16 mouse cellular contexts compared by ENCODE assay signal in the genomic region with DNA sequence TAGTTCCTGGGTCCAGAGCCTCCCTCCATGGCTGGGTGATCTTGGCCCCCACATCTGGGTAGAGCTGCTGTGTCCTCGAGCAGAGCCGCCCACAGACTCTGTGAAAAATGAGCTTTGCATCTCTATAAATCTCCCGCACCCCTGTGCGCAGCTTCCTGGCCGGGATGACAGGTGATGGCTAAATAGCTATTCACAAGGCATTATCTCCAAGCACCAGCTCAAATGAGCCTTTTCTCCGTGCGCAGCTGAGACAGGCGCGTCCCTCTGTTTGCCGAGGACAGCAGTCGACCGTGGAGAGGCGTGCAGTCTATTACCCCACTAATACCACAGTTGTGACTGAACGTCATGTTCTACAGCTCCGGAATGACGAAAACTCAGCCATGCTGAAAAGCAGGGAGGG. TPM values are rescaled to one million over a fixed set of nuclear protein-coding genes. Genes with fewer than 3 reads are reported as not detected.
A peak's percentile ranks its signal among the peaks of the same experiment; 100 is the strongest.
DNase-seq lines count a peak whose midpoint lies in the region; ATAC-seq and TF ChIP-seq lines count a peak whose summit lies in the region.
"Had no signal": no experiment of that assay in that cellular context is flagged by ENCODE, and none has a peak within 500 bp of the region (broad histone marks: within the 10 kb centered on the region; RNA-seq: fewer than 3 reads in every experiment).

No protein-coding gene starts in this region.

- peak; percentile 72 for ATAC-seq in Patski
- peak; percentile 84 for ATAC-seq in hindbrain, embryonic 11.5 days (ENCODE audit: low FRiP score)
- peak; percentile 71 for ATAC-seq in midbrain, embryonic 15.5 days (replicated peaks)

- H3K4me2 ChIP-seq in hindbrain, embryonic 11.5 days (replicated peaks; ENCODE audit: low read depth, low read length), result peak overlapping the region; percentile 12; the same call in 1 of the 2 replicates
- peak overlapping the region; percentile 32 for H3K4me2 ChIP-seq in midbrain, embryonic 15.5 days

- POLR2A ChIA-PET in Patski (lab: Charles Lee), result no interaction called here

- CTCF ChIA-PET in Patski (lab: Charles Lee), result interaction anchor here (0.9 to 1.4 kb wide), 3 partner anchors 9 to 124 kb away, joined by 3 to 5 read pairs (median 3); no protein-coding TSS in a partner anchor

- no peaks in the 10 kb centered on the region for H3K9me3 ChIP-seq in hindbrain, embryonic 11.5 days (ENCODE audit: control insufficient read depth, low read length)
- H3K9me3 ChIP-seq in midbrain, embryonic 15.5 days, result no peaks in the 10 kb centered on the region

- TF ChIP-seq CTCF in Patski (IDR thresholded peaks at IDR 0.05), result no peak
- no peak for TF ChIP-seq CTCF in layer of hippocampus, adult 2 months (conservative IDR thresholded peaks at IDR 0.05)

- 0 out of 2 replicates have a peak overlapping the region, but pooled peaks have one; percentile 31 for H3K27ac ChIP-seq in hindbrain, embryonic 11.5 days (ENCODE audit: low read depth, low read length)
- peak overlapping the region; percentile 35 for H3K27ac ChIP-seq in midbrain, embryonic 15.5 days
- no peak overlapping the region for H3K27ac ChIP-seq in layer of hippocampus, adult 2 months
- H3K27ac ChIP-seq: liver, embryonic 14.5 days had no signal

- H3K27me3 ChIP-seq in Patski, result no peaks in the 10 kb centered on the region
- H3K27me3 ChIP-seq in hindbrain, embryonic 11.5 days (ENCODE audit: control insufficient read depth, insufficient read depth, low read length), result no peaks in the 10 kb centered on the region; the same call in 1 of the 2 replicates
- H3K27me3 ChIP-seq in midbrain, embryonic 15.5 days (replicated peaks), result 0 out of 2 replicates have a peak, but pooled peaks cover 5% of the 10 kb centered on the region

- no peaks in the 10 kb centered on the region; the same call in 1 of the 2 replicates for H3K4me1 ChIP-seq in hindbrain, embryonic 11.5 days (replicated peaks; ENCODE audit: control insufficient read depth, insufficient read depth, low read length)
- peaks cover 25% of the 10 kb centered on the region for H3K4me1 ChIP-seq in midbrain, embryonic 15.5 days

- H3K36me3 ChIP-seq in hindbrain, embryonic 11.5 days (ENCODE audit: control insufficient read depth, insufficient read depth, low read length), result no peaks in the 10 kb centered on the region
- no peaks in the 10 kb centered on the region for H3K36me3 ChIP-seq in midbrain, embryonic 15.5 days (replicated peaks)

- no peak overlapping the region for H3K4me3 ChIP-seq in hindbrain, embryonic 11.5 days (ENCODE audit: low read depth, low read length)
- H3K4me3 ChIP-seq in midbrain, embryonic 15.5 days, result no peak overlapping the region
- no peak overlapping the region for H3K4me3 ChIP-seq in layer of hippocampus, adult 2 months
- H3K4me3 ChIP-seq: erythroblast, embryonic 14.5 days had no signal

- in situ Hi-C loops in Patski (cut with MboI; ENCODE audit: low pct_unique_long_range_greater_than_20kb), result no loop called here

- DNase-seq in Patski (ENCODE audit: low read depth, low spot score), result no peak
- peak; percentile 43 for DNase-seq in embryo, embryonic 10.5 days (ENCODE audit: low spot score)
- DNase-seq in hindbrain, embryonic 11.5 days (ENCODE audit: low spot score), result peak; percentile 60
- DNase-seq in ovary, postnatal 36 days (ENCODE audit: low spot score), result no peak
- no peak for DNase-seq in layer of hippocampus, adult 2 months (ENCODE audit: low spot score in 2 of 2)
- no peak for DNase-seq in urinary bladder, postnatal 25 days (ENCODE audit: low spot score)
- DNase-seq: cerebellum, postnatal 10 days; gastrocnemius, postnatal 25 days; heart, postnatal 10 days; kidney, postnatal 25 days; lung, postnatal 4 days; thymus, postnatal 14 days had no signal

- H3K9ac ChIP-seq in hindbrain, embryonic 11.5 days (ENCODE audit: low read depth, low read length), result no peak overlapping the region
- H3K9ac ChIP-seq in midbrain, embryonic 15.5 days, result no peak overlapping the region
- H3K9ac ChIP-seq: liver, embryonic 14.5 days had no signal

- whole genome bisulfite sequencing in hindbrain, embryonic 11.5 days, result 22% methylated on average over 16 of the region's 16 CpGs
- WGBS in midbrain, embryonic 15.5 days, result 4% methylated on average over 16 of the region's 16 CpGs

RNA-seq across cellular contexts. Expression of gene Ntsr1, which starts 17.5 kb away (rescaled TPM):
- polyA plus RNA-seq in Patski (2021), result not detected
- polyA plus RNA-seq in hindbrain, embryonic 11.5 days (2014; fragmentation: Nextera tagmentation; extraction: Ambion mirVana), result 0.15 and 0.31 TPM in 2 replicates
- polyA plus RNA-seq in midbrain, embryonic 15.5 days (2015; fragmentation: Nextera tagmentation; extraction: Ambion mirVana), result 2.2 and 3.2 TPM in 2 replicates
- total RNA-seq in layer of hippocampus, adult 2 months (2021), result 1 to 10 TPM; 3.7 TPM
- total RNA-seq: gastrocnemius, postnatal 25 days had no signal
- polyA plus RNA-seq: erythroblast, embryonic 14.5 days; spleen, adult 2 months had no signal

RNA-seq across cellular contexts. Expression of gene Slco4a1, which starts 26.2 kb away (rescaled TPM):
- polyA plus RNA-seq in Patski (2021), result 89.8 TPM
- 3.3 and 3.9 TPM in 2 replicates for polyA plus RNA-seq in hindbrain, embryonic 11.5 days (2014; fragmentation: Nextera tagmentation; extraction: Ambion mirVana)
- 1.5 and 1.7 TPM in 2 replicates for polyA plus RNA-seq in midbrain, embryonic 15.5 days (2015; fragmentation: Nextera tagmentation; extraction: Ambion mirVana)
- 1 to 10 TPM; 1.3 to 1.8 TPM for total RNA-seq in layer of hippocampus, adult 2 months (2021)
- total RNA-seq: gastrocnemius, postnatal 25 days had no signal

Comparison
In these comparisons a context has a peak if more than half of its experiments do, and no peak if none do; other contexts are left out.
1. DNase-seq: peak in embryo, embryonic 10.5 days (single experiment) and hindbrain, embryonic 11.5 days (single experiment); none in Patski (single experiment), ovary, postnatal 36 days (single experiment), layer of hippocampus, adult 2 months (0 of 2) and urinary bladder, postnatal 25 days (single experiment).
2. RNA of gene Slco4a1, which starts 26.2 kb away (polyA plus RNA-seq): 89.8 TPM in Patski (single experiment); 3.3 to 3.9 TPM in hindbrain, embryonic 11.5 days and 1.5 to 1.7 TPM in midbrain, embryonic 15.5 days; every median in the first group is over 10 times any median in the second.
3. Peak in every context shown above with its lines, with median percentiles within 50 percentile points of each other: ATAC-seq.